Mouse (Mus musculus): Measurements from ENCODE around the gene Cpne7. TPM values are rescaled to one million over a fixed set of nuclear protein-coding genes. Genes with fewer than 3 reads are reported as not detected.
A peak's percentile ranks its signal among the peaks of the same experiment; 100 is the strongest.
"Not testable (repeated sequence)": the region's sequence is repeated elsewhere in the genome, so short reads cannot be mapped to it uniquely, and the experiment has no call there.

Gene Cpne7
- polyA plus RNA-seq (2012; rRNA removed): 4.7 and 4.9 TPM in 2 replicates

DNA sequence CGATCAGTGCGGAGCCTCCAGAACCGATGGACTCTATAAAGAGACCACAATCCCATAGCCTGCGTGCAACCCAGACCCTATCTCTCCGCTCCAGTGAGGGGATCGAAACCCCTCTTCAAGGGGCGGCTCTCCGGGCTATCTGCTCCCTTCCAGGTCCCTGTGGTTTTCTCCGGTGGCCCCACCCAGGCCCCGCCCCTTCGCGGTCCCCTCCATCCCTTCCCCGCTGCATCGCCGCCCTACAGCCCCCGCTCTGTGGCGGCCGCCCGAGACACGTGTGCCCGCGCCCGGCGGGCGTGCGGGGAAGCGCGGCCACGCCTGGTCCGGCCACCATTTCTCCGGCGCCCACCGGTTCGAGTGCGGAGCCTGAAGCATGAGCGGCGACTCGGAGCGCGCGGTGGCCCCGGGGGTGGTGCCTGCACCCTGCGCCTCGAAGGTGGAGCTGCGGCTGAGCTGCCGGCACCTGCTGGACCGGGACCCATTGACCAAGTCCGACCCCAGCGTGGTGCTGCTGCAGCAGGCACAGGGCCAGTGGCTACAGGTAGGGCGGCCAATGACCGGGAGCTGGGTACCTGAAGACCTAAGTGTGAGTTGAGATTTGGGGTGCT lies at the start of gene Cpne7:
Gene Cpne7 (plus strand): TSS at position 248 of the 605 bp plus-strand sequence.
- no peak for DNase-seq (ENCODE audit: low spot score)

DNA sequence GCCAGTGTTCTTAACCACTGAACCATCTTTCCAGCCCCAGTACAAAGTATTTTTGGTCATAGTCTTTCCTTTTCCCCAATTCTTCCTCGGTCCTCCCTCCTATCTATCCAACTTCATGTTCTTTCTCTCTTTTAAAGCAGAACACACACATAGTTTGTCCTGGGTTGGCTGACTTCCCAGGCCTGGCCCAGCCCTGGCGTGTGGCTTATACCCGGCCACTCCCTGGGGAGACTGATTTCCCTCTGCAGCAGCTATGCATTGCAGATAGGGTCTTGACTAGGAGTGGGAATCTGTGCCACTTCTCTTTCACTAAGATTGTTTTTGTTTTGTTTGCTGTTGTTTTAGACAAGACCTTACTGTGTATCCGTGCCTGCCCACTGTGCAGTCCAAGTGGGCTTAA lies 46.0 kb upstream of the Cpne7 start:
- no peak for DNase-seq (ENCODE audit: low spot score)

DNA sequence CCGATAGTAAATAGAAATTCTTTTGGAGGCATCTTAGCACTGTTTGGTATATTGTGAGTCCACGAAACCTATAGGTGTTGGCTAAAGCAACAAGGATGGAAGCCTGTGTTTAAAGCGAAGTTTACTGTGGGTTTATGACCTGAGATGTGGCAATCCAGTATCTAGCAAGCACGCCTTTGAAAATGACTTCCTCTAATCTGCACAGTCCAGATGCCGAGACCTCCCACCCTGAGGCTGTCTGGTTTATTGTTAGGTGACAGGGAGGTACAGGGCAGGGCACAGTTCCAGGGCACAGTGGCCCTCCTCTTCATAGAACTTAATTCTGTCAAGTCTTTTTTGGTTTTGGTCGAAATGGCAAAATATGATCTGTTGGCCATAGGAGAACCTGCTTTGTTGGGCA lies 40.0 kb upstream of the Cpne7 start:
- no peak for DNase-seq (ENCODE audit: low spot score)

GRCm38 (mm10) chr8:123082993-123083392 lies 34.2 kb upstream of the Cpne7 start:
- no peak for DNase-seq (ENCODE audit: low spot score)

DNA sequence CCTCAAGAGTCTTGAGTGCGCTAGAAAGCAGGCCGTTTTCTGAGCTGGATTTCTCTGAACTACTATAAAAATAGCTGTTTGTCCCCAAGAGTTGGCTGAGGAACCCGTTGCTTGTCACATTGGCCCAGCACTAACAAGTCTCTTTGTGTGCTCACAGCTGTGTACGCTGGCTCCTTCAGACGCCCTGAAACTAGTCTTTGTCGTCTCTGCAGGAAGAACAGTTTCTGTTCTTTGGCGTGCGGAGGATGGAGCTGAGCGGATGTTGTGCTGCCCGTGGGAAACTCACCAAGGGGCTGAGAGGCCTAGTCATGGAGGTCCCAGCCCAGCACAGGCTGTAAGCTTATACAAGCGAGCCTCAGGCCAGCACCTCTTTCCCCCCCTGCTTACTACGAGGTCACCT lies 33.6 kb upstream of the Cpne7 start:
- no peak for DNase-seq (ENCODE audit: low spot score)

GRCm38 (mm10) chr8:123087289-123087688 lies 29.9 kb upstream of the Cpne7 start:
- no peak for DNase-seq (ENCODE audit: low spot score)

DNA sequence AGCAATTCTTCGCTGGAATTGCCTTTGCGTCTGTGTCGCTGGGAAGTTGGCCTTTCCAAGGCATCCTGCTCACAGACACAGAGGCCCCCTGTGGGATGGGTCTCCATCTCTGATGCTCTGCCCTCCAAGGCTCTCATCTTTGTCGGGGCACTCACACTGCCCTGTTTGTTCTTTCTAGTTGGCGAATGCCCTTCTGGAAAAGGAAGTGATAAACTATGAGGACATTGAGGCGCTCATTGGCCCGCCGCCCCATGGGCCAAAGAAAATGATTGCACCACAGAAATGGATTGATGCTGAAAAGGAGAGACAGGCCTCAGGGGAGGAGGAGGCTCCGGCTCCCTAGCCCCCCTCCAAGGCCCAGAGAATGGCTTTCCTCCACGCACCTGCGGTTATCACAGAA lies 20.0 kb upstream of the Cpne7 start:
- DNase-seq (ENCODE audit: low spot score): no peak

- DNase-seq (ENCODE audit: low spot score): no peak
Measured at GRCm38 (mm10) chr8:123097786-123098584, 19.2 kb upstream of the Cpne7 start.

GRCm38 (mm10) chr8:123100288-123100687 lies 16.9 kb upstream of the Cpne7 start:
- DNase-seq (ENCODE audit: low spot score): no peak

- no peak for DNase-seq (ENCODE audit: low spot score)
Measured at GRCm38 (mm10) chr8:123101244-123101643, 15.9 kb upstream of the Cpne7 start.

- DNase-seq (ENCODE audit: low spot score): peak; percentile 95
Measured at GRCm38 (mm10) chr8:123101735-123102685, 15.2 kb upstream of the Cpne7 start, which contains the start of gene Rpl13. Rpl13 (plus strand) TSS chr8:123102350.

- not testable (repeated sequence) for DNase-seq (ENCODE audit: low spot score)
Measured at GRCm38 (mm10) chr8:123102855-123103254, 14.3 kb upstream of the Cpne7 start.

GRCm38 (mm10) chr8:123103285-123103684 lies 13.9 kb upstream of the Cpne7 start:
- DNase-seq (ENCODE audit: low spot score): no peak

GRCm38 (mm10) chr8:123104046-123104767 lies 13.0 kb upstream of the Cpne7 start:
- DNase-seq (ENCODE audit: low spot score): no peak

DNA sequence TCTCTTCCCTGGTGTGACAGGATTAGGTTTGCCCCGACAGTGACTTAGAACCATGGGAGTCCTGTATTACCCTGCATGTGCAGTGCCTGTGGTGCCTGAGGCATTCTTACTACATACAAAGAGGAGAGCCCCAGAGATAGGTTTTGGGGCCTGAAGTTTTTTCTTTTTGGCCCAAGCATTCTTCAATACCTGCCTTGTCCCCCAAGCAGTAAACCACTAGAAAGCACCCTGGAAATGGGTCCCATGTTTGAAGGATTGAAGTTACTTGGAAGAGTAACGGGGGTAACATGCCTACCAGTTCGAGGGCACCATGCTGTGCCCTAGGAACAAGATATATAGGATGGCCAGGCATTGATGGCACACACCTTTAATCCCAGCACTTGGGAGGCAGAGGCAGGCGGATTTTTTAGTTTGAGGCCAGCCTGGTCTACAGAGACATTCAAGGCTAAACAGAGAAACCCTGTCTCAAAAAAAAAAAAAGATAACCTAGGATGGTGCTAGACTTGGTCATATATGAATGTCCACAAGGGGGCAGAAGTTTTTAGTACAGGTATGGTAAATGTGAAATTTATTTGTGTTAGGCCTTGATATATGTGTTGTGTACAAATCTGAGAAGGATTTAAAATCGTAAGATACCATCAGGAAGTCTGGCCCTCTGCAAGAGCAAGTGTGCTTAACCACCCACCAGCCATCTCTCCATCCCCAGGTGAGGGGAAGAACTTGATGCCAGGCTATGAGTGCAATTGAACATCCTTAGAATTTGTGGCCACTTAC lies 11.4 kb upstream of the Cpne7 start:
- no peak for DNase-seq (ENCODE audit: low spot score)

DNA sequence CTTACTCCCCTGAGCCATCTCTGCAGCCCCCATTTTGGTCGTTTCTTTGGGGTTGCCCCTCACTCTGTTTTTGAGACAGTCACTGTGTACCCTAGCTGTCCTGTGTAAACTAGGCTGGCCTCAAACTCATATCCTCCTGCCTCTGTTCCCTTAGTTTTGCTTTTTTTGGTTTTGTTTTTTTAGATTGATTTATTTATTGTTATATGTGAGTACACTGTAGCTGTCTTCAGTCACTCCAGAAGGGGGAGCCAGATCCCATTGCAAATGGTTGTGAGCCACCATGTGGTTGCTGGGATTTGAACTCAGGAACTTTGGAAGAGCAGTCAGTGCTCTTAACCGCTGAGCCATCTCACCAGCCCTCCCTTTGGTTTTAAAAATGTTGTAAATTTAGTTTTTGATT lies 10.6 kb upstream of the Cpne7 start:
- no peak for DNase-seq (ENCODE audit: low spot score)

DNA sequence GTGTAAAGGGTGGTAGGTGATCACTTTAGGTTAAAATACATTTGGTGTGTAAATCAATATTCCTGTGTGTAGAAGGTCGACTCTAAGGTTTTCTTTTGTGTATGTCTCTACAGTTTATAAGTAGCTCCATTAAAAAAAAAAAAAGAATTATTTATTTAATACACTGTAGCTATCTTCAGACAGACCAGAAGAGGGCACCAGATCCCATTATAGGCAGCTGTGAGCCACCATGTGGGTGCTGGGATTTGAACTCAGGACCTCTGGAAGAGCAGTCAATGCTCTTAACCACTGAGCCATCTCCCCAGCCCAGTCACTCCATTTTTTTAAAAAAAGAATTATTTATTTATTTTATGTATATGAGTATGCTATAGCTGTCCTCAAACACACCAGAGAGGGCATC lies 9.2 kb upstream of the Cpne7 start:
- DNase-seq (ENCODE audit: low spot score): no peak

DNA sequence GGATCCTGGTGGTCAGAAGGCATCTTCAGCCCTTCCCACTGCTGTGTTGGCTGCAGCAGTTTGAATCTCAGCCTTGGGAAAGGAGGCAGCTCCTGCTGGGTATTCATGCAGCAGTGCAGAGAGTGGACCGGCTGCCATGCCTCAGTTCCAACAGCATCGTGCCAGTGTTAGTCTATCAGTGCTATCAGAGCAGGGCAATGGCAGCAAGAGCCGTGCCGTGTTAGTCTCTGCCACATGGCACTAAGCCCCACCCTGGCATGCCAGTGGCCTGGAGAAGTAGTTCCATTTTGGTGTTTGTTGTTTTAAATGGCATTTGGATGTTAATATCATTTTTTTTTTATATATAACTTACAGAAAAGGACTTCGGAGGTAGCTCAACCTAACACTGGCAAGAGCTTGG lies 8.2 kb upstream of the Cpne7 start:
- no peak for DNase-seq (ENCODE audit: low spot score)

DNA sequence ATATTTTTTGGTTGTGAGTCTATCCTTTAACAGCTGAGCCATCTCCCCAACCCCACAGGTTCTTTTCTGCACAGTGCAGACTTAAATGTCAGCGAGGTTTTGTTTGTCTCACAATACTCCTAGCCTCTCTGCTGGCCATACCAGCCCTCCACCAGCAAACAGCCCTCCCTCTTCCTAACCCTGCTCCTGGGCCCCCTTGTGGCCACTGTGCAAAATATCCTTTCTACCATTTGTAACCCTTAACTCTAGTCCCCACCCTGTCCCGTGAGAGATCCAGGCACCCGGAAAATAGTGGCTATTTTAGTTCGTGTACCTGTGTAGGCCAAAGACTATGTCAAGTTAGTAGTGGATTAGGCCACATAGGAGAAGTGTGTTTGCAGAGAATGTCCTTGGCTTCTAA lies 6.5 kb upstream of the Cpne7 start:
- no peak for DNase-seq (ENCODE audit: low spot score)

- DNase-seq (ENCODE audit: low spot score): no peak
Measured at GRCm38 (mm10) chr8:123112892-123113291, 4.3 kb upstream of the Cpne7 start.
